Mouse (Mus musculus): Measurements from ENCODE around the gene Obsl1.

Gene Obsl1

GRCm38 (mm10) chr1:75505956-75506831, at the start of gene Obsl1:
TSS of gene Obsl1 (minus strand) at chr1:75506452.
- DNase-seq (ENCODE audit: low spot score) = peak; percentile 57

GRCm38 (mm10) chr1:75555680-75556079, 49.4 kb upstream of the Obsl1 start:
- DNase-seq (ENCODE audit: low spot score) = no peak

GRCm38 (mm10) chr1:75550586-75550985, 44.3 kb upstream of the Obsl1 start:
- no peak for DNase-seq (ENCODE audit: low spot score)

GRCm38 (mm10) chr1:75549289-75550279, 43.3 kb upstream of the Obsl1 start:
- DNase-seq (ENCODE audit: low spot score) = no peak

GRCm38 (mm10) chr1:75548871-75549270, 42.6 kb upstream of the Obsl1 start:
- no peak for DNase-seq (ENCODE audit: low spot score)

GRCm38 (mm10) chr1:75548083-75548482, 41.8 kb upstream of the Obsl1 start:
- DNase-seq (ENCODE audit: low spot score) = no peak

- DNase-seq (ENCODE audit: low spot score) = no peak
Observed at GRCm38 (mm10) chr1:75547351-75547750, 41.1 kb upstream of the Obsl1 start.

GRCm38 (mm10) chr1:75545965-75546956, 40.0 kb upstream of the Obsl1 start, which contains the start of gene Slc4a3:
TSS of gene Slc4a3 (plus strand) at chr1:75546266.
- peak; percentile 57 for DNase-seq (ENCODE audit: low spot score)

GRCm38 (mm10) chr1:75544351-75544750, 38.1 kb upstream of the Obsl1 start:
- DNase-seq (ENCODE audit: low spot score) = no peak

GRCm38 (mm10) chr1:75541496-75541895, 35.2 kb upstream of the Obsl1 start:
- no peak for DNase-seq (ENCODE audit: low spot score)

- no peak for DNase-seq (ENCODE audit: low spot score)
Observed at GRCm38 (mm10) chr1:75538597-75539190, 32.4 kb upstream of the Obsl1 start.

- DNase-seq (ENCODE audit: low spot score) = no peak
Observed at GRCm38 (mm10) chr1:75537587-75537986, 31.3 kb upstream of the Obsl1 start.

- DNase-seq (ENCODE audit: low spot score) = no peak
Observed at GRCm38 (mm10) chr1:75533325-75534252, 27.3 kb upstream of the Obsl1 start.

- DNase-seq (ENCODE audit: low spot score) = no peak
Observed at GRCm38 (mm10) chr1:75532280-75533172, 26.3 kb upstream of the Obsl1 start.

GRCm38 (mm10) chr1:75530546-75530945, 24.3 kb upstream of the Obsl1 start:
- no peak for DNase-seq (ENCODE audit: low spot score)

- no peak for DNase-seq (ENCODE audit: low spot score)
Observed at GRCm38 (mm10) chr1:75524679-75525078, 18.4 kb upstream of the Obsl1 start.

GRCm38 (mm10) chr1:75521321-75522031, 15.2 kb upstream of the Obsl1 start, which contains the start of gene Stk11ip:
TSS of gene Stk11ip (plus strand) at chr1:75521529.
- peak; percentile 88 for DNase-seq (ENCODE audit: low spot score)

- DNase-seq (ENCODE audit: low spot score) = no peak
Observed at GRCm38 (mm10) chr1:75519576-75519975, 13.3 kb upstream of the Obsl1 start.

All from urinary bladder, postnatal 25 days (tissue).